Mouse (Mus musculus) kidney, postnatal 14 days (tissue): ENCODE data around the gene Chchd1.
"Not testable (repeated sequence)": the region's sequence is repeated elsewhere in the genome, so short reads cannot be mapped to it uniquely, and the experiment has no call there.

Experiments used
- DNase-seq: peaks from one replicate; pipeline ENCODE4 v3.0.0; 2022; ENCODE audit warnings: mixed read lengths

Chchd1 gene

GRCm38 (mm10) chr14:20691772-20692171 lies 11.0 kb upstream of the Chchd1 start:
- no peak for DNase-seq

GRCm38 (mm10) chr14:20693589-20694101 lies 9.2 kb upstream of the Chchd1 start:
- no peak for DNase-seq

DNA sequence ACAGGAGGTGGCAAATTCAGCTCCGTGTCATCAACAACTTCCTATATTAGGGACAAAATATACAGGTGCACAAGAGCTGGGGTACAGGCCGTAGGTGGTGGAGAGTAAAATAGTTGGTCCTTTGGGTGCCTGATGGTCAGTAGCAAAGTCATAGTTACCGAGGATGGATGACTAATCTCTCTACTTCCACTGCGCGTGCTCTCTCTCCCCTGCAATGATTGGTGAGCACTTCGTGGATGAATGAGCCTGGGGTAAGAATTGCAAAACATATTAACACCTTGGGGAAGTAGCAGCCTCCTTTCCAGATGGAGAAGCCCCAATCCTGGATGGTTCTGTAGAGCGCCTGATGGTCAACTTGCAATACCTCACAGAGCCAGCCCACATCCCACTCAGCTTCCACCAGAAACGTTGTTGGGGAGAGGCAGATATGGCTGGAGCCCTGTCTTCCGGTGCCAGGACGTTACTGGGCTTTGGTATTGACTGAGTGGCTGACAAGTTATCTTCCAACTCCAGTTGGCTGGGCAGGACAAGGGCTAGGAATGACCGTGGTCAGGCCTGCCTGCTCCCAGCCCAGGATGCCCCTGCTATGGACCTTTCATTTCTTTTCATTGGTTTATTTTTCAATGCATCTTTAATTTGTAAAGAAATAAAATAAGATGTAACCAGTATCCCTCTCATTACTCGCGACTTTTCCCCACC lies 8.5 kb upstream of the Chchd1 start:
- DNase-seq, result no peak

GRCm38 (mm10) chr14:20694884-20695760 lies 7.7 kb upstream of the Chchd1 start, which contains the start of gene Fut11:
TSS of gene Fut11 (plus strand) at chr14:20694968.
- peak; percentile 92 for DNase-seq

GRCm38 (mm10) chr14:20695761-20696520 lies 6.9 kb upstream of the Chchd1 start:
- DNase-seq, result no peak

DNA sequence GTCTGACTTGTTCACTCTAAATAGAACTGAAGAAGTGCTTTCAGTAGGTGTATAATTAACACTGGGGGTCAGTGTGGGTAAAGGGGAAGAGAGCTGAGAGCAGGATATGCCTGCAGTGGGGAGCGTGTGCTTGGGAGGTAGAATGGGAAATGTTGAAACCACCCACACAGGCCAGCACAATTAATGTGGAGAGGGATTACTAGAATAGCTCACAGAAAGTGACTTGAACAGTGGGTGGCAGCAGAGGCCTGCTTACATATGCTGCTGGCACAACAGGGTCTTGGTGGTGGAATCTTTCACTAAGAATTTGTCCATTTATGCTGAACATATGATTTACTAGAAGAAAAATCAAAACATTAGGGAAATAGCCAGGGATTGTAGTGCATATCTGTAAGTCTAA lies 5.8 kb upstream of the Chchd1 start:
- peak; percentile 59 for DNase-seq

GRCm38 (mm10) chr14:20698515-20698914 lies 4.3 kb upstream of the Chchd1 start:
- no peak for DNase-seq

DNA sequence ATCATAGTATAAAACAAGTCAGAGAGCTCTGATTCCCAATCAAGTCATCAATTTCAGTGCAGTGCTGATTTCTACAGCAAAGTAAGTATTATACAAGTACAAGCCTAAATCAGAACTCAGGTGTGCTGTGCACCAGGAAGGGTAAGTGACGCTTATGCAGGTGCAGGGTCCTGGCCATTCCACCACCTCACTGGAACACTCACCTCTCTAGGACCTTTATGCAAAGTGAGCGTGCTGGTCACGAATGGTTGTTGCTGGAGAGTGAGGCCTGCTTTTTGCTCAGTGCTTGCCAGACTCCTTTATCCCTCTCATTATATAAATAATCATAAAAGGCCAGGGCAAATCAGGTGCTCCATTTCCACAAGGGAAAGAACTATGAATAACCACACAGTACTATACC lies 2.4 kb upstream of the Chchd1 start:
- DNase-seq, result no peak

DNA sequence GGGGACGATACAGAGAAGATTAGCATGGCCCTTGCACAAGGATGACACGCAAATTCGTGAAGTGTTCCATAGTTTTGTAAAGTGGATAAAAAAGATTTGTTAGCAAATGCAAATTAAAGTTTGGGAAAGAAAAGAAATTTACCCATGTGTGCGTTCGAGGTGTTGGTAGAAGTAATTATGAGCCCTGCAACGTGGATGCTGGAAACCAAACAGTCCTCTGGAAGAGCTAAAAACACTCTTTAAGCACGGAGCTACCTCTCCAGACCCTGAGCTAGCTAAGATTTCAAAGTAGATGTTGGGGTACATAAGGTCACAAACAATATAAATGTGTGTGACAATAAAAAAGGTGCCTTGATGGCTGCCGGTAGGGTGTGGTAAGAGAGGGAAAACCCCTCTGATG lies 1.3 kb upstream of the Chchd1 start:
- no peak for DNase-seq

DNA sequence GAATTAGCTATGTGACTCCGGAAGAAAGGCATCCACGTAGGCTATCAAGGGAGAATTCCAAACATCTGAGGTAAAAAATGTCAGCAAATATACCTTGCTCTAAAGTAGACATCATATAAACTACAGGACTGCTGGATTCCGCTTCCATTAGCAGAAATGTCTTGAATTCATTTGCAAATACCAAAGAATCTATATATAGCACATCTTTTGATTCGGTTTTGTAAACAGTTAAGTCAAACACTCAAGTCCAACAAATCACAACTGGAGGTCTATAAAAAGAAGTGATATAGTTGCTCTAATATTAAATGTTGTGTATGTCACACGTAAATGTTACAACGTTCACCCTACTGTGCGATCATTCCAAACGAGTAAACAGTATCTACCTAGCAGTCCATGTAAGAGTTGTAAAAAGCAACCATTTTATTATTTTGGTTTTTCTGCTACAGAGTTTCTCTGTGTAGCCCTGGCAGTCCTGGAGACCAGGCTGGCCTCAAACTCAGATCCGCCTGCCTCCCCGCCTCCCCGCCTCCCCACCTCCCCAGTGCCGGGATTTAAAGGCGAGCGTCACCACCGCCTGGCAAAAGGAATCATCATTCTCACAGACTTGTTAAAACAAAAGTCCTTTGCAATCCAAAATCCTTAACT lies 588 bp upstream of the Chchd1 start:
- no peak for DNase-seq

DNA sequence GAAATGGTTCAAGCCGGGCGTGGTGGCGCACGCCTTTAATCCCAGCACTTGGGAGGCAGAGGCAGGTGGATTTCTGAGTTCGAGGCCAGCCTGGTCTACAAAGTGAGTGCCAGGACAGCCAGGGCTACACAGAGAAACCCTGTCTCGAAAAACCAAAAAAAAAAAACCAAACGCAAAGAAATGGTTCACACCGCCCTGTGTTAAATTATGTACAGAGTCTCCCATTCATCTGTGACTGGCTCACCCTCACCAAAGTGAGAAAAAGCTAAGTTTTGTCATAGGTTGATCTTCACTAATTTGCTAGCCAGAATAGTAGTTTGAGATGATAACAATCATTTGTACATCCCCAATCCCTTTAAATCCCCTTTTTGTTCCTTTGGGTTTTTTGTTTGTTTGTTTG lies 655 bp downstream of the Chchd1 start:
- not testable (repeated sequence) for DNase-seq

- peak; percentile 94 for DNase-seq
Measured at GRCm38 (mm10) chr14:20707201-20708190, 4.7 kb downstream of the Chchd1 start, which contains the start of gene Zswim8. TSS of gene Zswim8 (plus strand) at chr14:20707552.

DNA sequence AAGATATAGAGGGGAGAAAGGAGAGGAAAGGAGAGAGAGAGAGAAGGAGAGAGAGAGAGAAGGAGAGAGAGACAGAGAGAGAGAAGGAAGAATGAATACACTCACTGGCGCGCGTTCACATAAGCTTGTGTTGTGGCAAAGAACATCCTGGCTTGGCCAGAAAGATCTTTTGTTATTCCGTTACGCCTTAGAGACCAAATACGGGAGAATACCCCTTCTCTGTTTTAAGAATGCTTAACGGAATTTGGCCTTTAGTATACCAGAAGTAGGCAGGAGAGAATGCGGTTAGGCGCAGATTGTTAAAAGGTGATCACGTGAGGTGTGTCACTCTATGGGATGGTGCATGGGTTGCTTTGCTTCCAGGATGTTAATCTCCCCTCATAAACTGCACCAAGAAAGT lies 5.4 kb downstream of the Chchd1 start:
- DNase-seq, result no peak

GRCm38 (mm10) chr14:20713832-20714231 lies 11.0 kb downstream of the Chchd1 start:
- DNase-seq, result no peak

- DNase-seq, result no peak
Measured at GRCm38 (mm10) chr14:20718443-20718842, 15.6 kb downstream of the Chchd1 start.

GRCm38 (mm10) chr14:20719767-20720166 lies 17.0 kb downstream of the Chchd1 start:
- DNase-seq, result no peak

- no peak for DNase-seq
Measured at GRCm38 (mm10) chr14:20721371-20721770, 18.6 kb downstream of the Chchd1 start.

DNA sequence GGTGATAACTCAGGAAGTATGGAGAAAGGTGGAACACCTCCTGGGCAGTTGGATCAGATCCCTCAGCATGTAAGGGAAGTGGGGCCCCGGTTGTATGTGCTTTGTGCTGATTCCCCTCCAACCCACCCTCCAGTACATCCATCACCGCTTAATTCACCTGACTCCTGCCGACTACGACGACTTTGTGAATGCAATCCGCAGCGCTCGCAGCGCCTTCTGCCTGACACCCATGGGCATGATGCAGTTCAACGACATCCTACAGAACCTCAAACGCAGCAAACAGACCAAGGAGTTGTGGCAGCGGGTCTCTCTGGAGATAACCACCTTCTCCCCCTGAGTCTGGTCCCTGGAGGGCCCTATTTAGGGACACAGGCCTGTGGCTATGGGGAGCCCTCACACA lies 20.2 kb downstream of the Chchd1 start:
- no peak for DNase-seq

DNA sequence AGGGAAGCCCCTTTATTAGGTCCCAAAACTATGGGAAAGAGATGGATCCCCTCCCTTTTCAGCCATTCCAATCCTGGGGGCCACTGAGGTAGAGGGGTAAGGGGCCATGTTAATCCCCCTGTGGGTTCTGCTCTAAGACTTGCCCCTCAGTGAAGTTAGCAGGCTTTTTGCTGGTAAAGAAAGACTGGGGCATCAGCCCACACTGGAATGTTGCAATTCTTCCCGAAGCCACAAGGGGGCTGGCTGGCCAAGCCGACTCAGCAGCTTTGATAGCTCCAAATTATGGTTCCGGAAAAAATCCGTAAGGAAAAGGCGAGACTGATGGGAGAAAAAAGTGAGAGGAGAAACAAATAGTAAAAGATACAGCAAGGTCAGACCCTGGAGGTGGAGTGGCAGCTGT lies 21.2 kb downstream of the Chchd1 start:
- peak; percentile 74 for DNase-seq

- no peak for DNase-seq
Measured at GRCm38 (mm10) chr14:20725660-20726339, 23.0 kb downstream of the Chchd1 start.

DNA sequence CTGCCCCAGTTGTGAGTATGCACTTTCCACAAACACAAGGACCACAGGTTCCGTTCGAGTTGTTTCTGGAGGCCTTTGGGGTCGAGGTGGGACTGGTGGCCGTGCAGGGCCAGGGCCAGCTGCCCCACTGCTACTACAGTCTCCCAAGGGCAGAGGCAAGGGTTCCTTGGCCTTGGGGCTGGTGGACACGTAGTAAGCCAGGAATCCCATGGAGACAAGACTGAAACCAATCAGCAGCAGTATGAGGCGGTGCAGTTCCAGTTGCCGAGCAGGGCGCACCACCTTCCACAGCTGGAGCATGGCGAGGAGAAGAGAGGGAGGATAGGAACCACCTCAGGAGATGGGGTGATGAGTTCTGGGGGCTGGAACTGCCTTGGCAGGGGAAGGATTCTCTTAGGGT lies 27.1 kb downstream of the Chchd1 start:
- DNase-seq, result no peak
